Mouse (Mus musculus): ENCODE measurements around the gene Tulp2. TPM values are rescaled to one million over a fixed set of nuclear protein-coding genes. Genes with fewer than 3 reads are reported as not detected.

Tulp2 gene
- polyA plus RNA-seq, 1 experiment from 2014 or later = 0.74 TPM

DNA sequence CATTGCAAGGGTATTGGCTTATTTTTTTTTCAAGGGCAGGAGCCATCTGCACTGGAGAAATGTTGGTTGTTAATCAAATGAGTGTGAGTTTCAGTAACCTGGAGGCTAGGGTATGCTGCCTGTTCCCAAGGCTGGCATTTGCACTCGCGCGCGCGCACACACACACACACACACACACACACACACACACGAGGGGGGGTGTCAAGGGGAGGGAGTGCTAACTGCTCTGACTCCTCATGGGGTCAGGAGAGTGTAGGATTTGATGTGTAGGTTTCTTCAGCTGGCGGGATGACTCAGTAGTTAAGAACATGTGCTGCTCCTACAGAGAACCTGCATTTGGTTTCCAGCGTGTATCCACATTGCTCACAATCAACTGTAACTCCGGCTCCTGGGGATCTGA, 9.1 kb downstream of the Tulp2 start:
- 0 out of 2 replicates have a peak overlapping the region, but pooled peaks have one; percentile 42 for H3K9ac ChIP-seq
- H3K27ac ChIP-seq (replicated peaks) = no peak overlapping the region
- peaks cover 29% of the 10 kb centered on the region for H3K4me1 ChIP-seq
- H3K36me3 ChIP-seq = peaks cover 40% of the 10 kb centered on the region
- peak overlapping the region; percentile 37 for H3K4me2 ChIP-seq
- ATAC-seq (ENCODE audit: extremely low read depth, insufficient number of reproducible peaks, low FRiP score, low TSS enrichment) = no peak
- 46% methylated on average over 9 of the region's 9 CpGs for WGBS
- H3K4me3 ChIP-seq = no peak overlapping the region
- no peaks in the 10 kb centered on the region for H3K27me3 ChIP-seq (replicated peaks)
- H3K9me3 ChIP-seq = no peaks in the 10 kb centered on the region

DNA sequence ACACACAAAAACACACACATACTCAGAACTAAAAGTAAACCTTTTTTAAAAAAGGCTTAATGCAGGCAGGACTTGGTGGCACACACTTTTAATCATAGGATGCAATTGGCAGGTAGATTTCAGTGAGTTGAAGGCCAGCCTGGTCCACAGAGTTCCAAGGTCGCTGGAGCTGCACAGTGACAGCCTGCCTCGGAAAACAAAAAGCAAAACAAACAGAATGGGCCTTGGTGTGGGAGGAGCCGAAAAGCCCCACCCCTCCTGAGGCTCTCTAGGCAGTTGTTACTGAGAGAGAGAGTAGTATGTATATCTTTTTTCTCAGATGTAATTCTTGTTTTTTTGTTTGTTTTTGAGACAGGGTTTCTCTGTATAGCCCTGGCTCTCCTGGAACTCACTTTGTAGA, 9.6 kb downstream of the Tulp2 start:
- peaks cover 29% of the 10 kb centered on the region for H3K4me1 ChIP-seq
- H3K36me3 ChIP-seq = peaks cover 43% of the 10 kb centered on the region
- no peaks in the 10 kb centered on the region for H3K27me3 ChIP-seq (replicated peaks)
- H3K27ac ChIP-seq (replicated peaks) = no peak overlapping the region
- H3K4me2 ChIP-seq = peak overlapping the region; percentile 37; the same call in 1 of the 2 replicates
- no peaks in the 10 kb centered on the region for H3K9me3 ChIP-seq
- ATAC-seq (ENCODE audit: extremely low read depth, insufficient number of reproducible peaks, low FRiP score, low TSS enrichment) = no peak; the same call in 1 of the 2 replicates
- H3K9ac ChIP-seq = 0 out of 2 replicates have a peak overlapping the region, but pooled peaks have one; percentile 42
- 23% methylated on average over 3 of the region's 3 CpGs for WGBS
- H3K4me3 ChIP-seq = no peak overlapping the region

DNA sequence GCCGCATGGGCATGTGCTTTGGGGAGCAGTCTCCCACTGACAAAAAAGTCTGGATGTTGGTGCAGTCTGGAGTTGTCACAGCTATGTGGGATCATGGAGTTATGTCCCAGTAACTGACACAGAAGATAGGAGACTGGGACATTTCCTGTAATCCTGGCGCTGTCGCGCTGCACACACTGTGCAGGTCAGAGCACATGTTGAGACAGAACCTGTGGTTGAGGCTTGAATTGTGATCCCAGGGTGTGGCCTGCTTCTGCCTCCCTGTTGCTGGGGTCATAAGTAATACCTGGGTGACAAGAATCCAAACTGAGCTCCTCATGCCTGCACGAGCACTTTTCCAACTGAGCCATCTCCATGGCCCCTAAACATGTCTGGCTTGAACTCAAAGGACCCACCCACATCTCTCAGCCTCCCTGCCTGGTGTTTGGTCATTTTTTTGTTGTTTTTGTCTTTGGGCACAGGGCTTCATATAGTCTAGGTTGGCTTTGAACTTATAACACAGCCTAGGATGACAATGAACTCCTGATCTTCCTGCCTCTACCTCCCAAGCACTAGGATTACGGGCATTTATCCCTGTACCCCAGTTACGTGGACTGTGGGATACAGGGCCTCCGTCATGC, 10.7 kb downstream of the Tulp2 start:
- Histone ChIP-seq H3K4me2 (no peak overlapping the region), H3K9ac (no peak overlapping the region), H3K27me3 (replicated peaks) (no peaks in the 10 kb centered on the region), H3K36me3 (peaks cover 54% of the 10 kb centered on the region), H3K27ac (replicated peaks) (no peak overlapping the region), H3K4me3 (no peak overlapping the region), H3K4me1 (peaks cover 29% of the 10 kb centered on the region), H3K9me3 (no peaks in the 10 kb centered on the region)
- ATAC-seq (ENCODE audit: extremely low read depth, insufficient number of reproducible peaks, low FRiP score, low TSS enrichment) = no peak
- WGBS = 93% methylated on average over 8 of the region's 8 CpGs

DNA sequence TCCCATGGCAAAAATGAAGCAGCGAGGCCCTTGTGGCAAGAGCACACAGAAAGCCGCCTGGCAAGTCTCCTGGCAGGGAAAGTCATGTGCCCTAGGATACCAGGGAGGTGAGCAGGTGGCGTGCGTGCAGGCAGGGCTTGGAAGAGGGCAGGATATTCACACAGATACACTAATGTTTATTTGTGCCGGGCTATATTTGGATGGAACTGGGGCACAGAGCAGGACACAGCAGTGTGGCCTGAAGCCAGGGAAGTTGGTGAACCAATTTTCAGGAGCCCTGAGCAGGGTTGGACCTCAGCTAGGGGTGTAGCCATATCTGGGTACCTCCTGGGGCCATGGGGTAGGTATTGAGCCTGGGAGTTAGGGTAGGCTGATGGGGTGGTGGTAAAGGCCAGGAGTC, 11.3 kb downstream of the Tulp2 start:
- peaks cover 60% of the 10 kb centered on the region for H3K36me3 ChIP-seq
- ATAC-seq (ENCODE audit: extremely low read depth, insufficient number of reproducible peaks, low FRiP score, low TSS enrichment) = no peak
- no peaks in the 10 kb centered on the region for H3K9me3 ChIP-seq
- WGBS = 87% methylated on average over 5 of the region's 5 CpGs
- H3K4me3 ChIP-seq = no peak overlapping the region
- peaks cover 28% of the 10 kb centered on the region for H3K4me1 ChIP-seq
- no peak overlapping the region for H3K27ac ChIP-seq (replicated peaks)
- H3K4me2 ChIP-seq = no peak overlapping the region
- no peak overlapping the region for H3K9ac ChIP-seq
- H3K27me3 ChIP-seq (replicated peaks) = no peaks in the 10 kb centered on the region

DNA sequence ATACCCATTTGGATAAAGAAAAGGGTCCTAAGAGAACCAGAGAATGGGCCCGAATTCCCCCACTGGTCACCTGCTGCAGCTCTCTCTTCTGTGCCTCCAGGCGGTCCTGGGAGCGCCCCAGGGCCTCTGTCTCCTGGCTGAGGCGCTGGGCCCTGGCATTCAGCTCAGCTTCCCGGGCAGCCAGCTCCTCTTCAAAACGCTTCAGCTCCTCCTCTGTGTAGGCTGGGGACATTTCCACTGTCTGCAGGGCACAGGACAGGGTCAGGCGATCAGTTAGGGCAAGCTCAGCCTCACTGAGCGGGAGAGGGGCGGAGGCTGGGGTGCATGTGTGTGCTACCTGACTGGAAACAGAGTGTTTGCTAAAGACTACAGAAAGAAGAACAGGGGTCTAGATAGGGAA, 12.9 kb downstream of the Tulp2 start:
- Histone ChIP-seq H3K27me3 (replicated peaks) (no peaks in the 10 kb centered on the region), H3K9ac (no peak overlapping the region), H3K4me3 (no peak overlapping the region), H3K36me3 (peaks cover 76% of the 10 kb centered on the region), H3K4me1 (peaks cover 15% of the 10 kb centered on the region), H3K9me3 (no peaks in the 10 kb centered on the region), H3K27ac (replicated peaks) (no peak overlapping the region), H3K4me2 (no peak overlapping the region)
- ATAC-seq (ENCODE audit: extremely low read depth, insufficient number of reproducible peaks, low FRiP score, low TSS enrichment) = no peak
- WGBS = 82% methylated on average over 9 of the region's 9 CpGs

DNA sequence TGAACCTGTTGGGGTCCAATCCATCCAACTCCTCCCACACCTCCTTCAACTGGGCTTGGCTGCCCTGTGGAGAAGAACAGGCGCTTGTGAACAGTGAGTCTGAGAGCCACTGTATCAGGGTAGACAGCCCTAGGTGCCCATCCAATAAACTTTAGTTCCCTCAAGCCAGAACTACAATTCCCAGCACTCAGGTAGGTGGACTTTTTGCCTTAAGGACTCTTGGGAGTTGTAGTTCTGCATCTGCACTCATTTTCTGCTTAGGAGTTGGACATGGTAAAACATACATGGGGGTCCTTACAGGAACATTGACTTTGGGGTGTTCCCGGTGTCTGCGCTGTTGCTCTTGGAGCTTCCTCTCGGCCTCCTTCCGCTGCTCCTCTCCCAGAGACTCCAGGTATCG, 16.8 kb downstream of the Tulp2 start:
- no peaks in the 10 kb centered on the region for H3K9me3 ChIP-seq
- H3K4me3 ChIP-seq = no peak overlapping the region
- no peak for ATAC-seq (ENCODE audit: extremely low read depth, insufficient number of reproducible peaks, low FRiP score, low TSS enrichment)
- H3K4me2 ChIP-seq = no peak overlapping the region
- H3K36me3 ChIP-seq = peaks cover 97% of the 10 kb centered on the region
- peaks cover 5% of the 10 kb centered on the region for H3K4me1 ChIP-seq
- H3K27ac ChIP-seq (replicated peaks) = no peak overlapping the region
- H3K27me3 ChIP-seq (replicated peaks) = no peaks in the 10 kb centered on the region
- 92% methylated on average over 6 of the region's 6 CpGs for WGBS
- no peak overlapping the region for H3K9ac ChIP-seq

DNA sequence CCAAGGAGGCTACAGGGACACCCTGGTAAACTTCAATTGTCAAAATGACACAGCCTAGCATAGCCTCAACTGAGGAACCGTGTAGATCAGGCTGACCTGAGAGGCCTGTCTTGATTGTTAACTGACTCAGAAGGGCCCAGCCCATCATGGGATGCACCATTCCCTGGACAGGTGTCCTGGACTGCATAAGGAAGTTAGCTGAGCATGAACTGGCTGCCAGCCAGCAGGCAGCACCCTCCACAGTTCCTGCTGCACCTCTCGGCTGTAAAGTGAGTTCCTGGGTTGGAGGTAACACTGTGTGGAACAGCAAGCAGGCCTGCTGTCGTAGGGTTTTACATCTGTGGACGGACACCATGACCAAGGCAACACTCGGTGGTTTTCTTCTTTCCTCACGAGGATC, 25.9 kb downstream of the Tulp2 start:
- H3K4me1 ChIP-seq = peaks cover 18% of the 10 kb centered on the region
- H3K4me2 ChIP-seq = peak overlapping the region; percentile 96; the same call in 1 of the 2 replicates
- H3K9ac ChIP-seq = no peak overlapping the region
- H3K4me3 ChIP-seq = no peak overlapping the region
- H3K9me3 ChIP-seq = no peaks in the 10 kb centered on the region
- H3K27ac ChIP-seq (replicated peaks) = no peak overlapping the region
- WGBS = 86% methylated on average over 6 of the region's 6 CpGs
- H3K36me3 ChIP-seq = peaks cover 49% of the 10 kb centered on the region
- no peak for ATAC-seq (ENCODE audit: extremely low read depth, insufficient number of reproducible peaks, low FRiP score, low TSS enrichment)
- H3K27me3 ChIP-seq (replicated peaks) = no peaks in the 10 kb centered on the region

DNA sequence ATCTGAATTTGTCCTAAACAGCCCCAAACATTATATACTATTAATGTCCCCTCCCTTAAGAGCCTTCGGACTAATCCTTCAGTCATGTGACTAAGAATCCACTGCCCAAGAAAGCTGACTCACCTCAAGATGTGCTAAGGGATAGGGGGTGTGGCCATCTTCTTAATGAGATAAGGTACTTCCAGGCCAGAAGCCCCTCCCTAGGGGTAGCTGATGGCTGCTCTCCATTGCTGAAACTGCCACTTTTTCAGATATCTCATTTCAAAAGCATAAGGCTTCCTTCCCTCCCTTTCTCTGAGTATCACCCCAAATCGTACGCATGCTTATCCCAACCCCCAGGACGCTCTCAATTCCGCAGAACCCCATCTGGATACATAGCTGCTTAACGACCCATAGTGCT, 26.9 kb downstream of the Tulp2 start:
- Histone ChIP-seq H3K27ac (replicated peaks) (peak overlapping the region; percentile 90), H3K4me1 (peaks cover 18% of the 10 kb centered on the region), H3K27me3 (replicated peaks) (no peaks in the 10 kb centered on the region), H3K36me3 (peaks cover 41% of the 10 kb centered on the region), H3K9me3 (no peaks in the 10 kb centered on the region), H3K9ac (peak overlapping the region; percentile 95), H3K4me3 (peak overlapping the region; percentile 90), H3K4me2 (peak overlapping the region; percentile 96)
- ATAC-seq (ENCODE audit: extremely low read depth, insufficient number of reproducible peaks, low FRiP score, low TSS enrichment) = peak; percentile 57; the same call in 1 of the 2 replicates
- 73% methylated on average over 6 of the region's 6 CpGs for WGBS

DNA sequence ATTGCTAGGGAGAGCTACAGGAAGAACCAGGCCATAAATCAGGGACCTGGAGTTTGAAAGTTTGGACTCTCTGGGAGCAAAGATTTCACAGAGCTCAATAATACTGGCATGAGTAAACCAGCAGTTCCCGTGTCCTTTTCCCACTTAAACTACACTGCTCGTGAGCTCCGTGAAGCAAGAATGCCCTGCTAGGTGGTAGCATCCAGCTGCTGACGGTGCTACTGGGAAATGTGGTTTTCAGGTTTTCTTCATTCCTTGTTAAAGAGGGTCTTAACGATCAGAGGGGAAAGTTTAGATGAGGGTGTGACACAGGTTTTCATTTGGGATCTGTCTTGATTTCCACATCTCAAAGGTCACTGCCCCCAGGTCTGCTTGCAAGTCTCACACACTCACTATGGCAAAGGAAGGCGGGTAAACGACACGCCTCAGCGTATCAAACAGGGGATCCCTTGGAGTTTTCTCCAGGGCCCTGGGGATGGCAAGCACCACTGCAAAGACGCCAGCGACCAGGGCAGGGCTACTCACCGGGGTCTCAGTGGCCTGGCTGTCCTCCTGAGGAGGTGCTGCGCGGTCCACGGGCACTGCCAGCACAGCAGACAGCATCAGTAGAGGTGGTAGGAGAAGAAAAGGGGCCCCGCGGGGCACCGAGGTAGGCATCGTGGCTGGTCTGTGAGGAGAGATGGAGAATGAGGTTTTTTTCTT, 27.7 kb downstream of the Tulp2 start:
- Histone ChIP-seq H3K9ac (peak overlapping the region; percentile 95), H3K4me1 (peaks cover 18% of the 10 kb centered on the region), H3K4me3 (peak overlapping the region; percentile 90), H3K27ac (replicated peaks) (peak overlapping the region; percentile 90), H3K27me3 (replicated peaks) (no peaks in the 10 kb centered on the region), H3K36me3 (peaks cover 35% of the 10 kb centered on the region), H3K9me3 (no peaks in the 10 kb centered on the region), H3K4me2 (peak overlapping the region; percentile 96)
- 29% methylated on average over 19 of the region's 19 CpGs for WGBS
- no peak for ATAC-seq (ENCODE audit: extremely low read depth, insufficient number of reproducible peaks, low FRiP score, low TSS enrichment)

DNA sequence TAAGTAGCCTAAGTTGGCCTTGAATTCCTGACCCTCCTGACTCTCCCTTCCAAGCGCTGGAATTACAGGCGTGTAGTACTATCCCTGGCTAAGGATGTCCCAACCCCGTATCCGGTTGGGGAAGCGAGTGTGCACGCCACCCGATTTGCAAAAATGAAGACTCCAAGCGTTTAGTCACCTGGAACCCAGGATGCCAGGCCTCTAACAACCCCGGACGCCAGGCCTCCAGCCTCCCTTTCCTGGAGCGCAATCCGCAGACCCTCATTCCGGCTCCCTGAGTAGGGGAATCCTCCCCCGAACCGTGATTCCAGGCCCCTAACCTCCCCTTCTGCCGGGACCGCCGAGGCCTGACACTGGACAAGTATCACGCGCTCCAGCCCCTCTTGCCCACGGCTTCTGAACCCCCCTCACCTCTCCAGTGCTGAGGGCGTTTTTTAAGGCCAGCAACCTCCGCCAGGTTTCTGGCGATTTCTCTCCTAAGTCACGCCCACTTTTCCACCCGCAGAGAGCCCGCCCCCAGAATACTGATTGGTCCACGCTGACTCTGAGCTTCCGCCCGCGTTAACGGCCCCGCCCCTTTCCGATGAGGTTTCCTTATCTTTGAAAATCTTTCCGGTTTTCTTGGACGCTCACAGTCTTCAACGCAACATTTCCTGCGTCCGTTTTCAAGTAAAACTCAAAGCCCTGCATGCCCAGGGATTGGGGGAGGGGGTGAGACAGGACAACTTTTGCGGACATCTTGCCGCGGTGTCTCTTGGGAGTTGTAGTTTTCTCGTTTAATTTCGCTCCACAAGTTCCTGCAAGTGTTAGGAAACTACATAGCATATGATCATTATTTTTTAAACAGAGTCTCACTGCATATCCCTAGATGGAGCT, 28.5 kb downstream of the Tulp2 start, which contains the start of gene Nucb1:
Nucb1 (minus strand) TSS at position 495 of the 876 bp plus-strand sequence.
- Histone ChIP-seq H3K4me1 (peaks cover 19% of the 10 kb centered on the region), H3K9me3 (no peaks in the 10 kb centered on the region), H3K4me2 (peak within 1 kb of the TSS; percentile 96), H3K9ac (peak within 1 kb of the TSS; percentile 95), H3K36me3 (peaks cover 29% of the 10 kb centered on the region), H3K27ac (replicated peaks) (peak within 1 kb of the TSS; percentile 90), H3K27me3 (replicated peaks) (no peaks in the 10 kb centered on the region), H3K4me3 (peak within 1 kb of the TSS; percentile 90)
- WGBS = under 1% methylated on average over 44 of the region's 44 CpGs
- peak; percentile 76 for ATAC-seq (ENCODE audit: extremely low read depth, insufficient number of reproducible peaks, low FRiP score, low TSS enrichment)

DNA sequence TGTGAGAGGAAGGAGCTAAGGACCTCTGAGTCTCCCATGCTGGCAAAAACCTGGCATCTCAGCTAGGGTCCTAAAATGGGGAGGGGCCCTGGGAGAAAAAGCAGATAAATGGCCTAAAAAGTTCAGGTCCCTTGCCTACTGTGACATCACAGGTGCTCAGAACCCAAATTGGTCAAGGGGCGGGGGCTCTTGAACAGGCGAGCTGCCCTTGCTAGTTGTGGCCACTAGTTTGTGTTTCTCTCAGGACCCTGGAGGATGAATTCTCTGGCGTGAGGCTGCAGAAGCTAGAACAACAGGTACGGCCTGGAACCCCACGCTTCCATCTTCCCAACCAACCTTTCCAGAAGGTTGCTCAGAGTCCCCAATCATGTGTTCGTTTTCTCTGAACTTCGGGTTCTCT, 32.7 kb downstream of the Tulp2 start:
- 84% methylated on average over 7 of the region's 7 CpGs for WGBS

More for the DNA sequence above, 32.7 kb downstream of the Tulp2 start:
- Histone ChIP-seq H3K4me3 (no peak overlapping the region), H3K27me3 (replicated peaks) (no peaks in the 10 kb centered on the region), H3K4me1 (peaks cover 18% of the 10 kb centered on the region), H3K9me3 (no peaks in the 10 kb centered on the region), H3K4me2 (no peak overlapping the region), H3K36me3 (no peaks in the 10 kb centered on the region), H3K9ac (no peak overlapping the region), H3K27ac (replicated peaks) (no peak overlapping the region)
- ATAC-seq (ENCODE audit: extremely low read depth, insufficient number of reproducible peaks, low FRiP score, low TSS enrichment) = no peak
